Mouse (Mus musculus): ENCODE measurements around the gene Ostm1. TPM values are rescaled to one million over a fixed set of nuclear protein-coding genes. Genes with fewer than 3 reads are reported as not detected.

Gene Ostm1
- total RNA-seq, 1 experiment from 2014 or later: 30.3 TPM

DNA sequence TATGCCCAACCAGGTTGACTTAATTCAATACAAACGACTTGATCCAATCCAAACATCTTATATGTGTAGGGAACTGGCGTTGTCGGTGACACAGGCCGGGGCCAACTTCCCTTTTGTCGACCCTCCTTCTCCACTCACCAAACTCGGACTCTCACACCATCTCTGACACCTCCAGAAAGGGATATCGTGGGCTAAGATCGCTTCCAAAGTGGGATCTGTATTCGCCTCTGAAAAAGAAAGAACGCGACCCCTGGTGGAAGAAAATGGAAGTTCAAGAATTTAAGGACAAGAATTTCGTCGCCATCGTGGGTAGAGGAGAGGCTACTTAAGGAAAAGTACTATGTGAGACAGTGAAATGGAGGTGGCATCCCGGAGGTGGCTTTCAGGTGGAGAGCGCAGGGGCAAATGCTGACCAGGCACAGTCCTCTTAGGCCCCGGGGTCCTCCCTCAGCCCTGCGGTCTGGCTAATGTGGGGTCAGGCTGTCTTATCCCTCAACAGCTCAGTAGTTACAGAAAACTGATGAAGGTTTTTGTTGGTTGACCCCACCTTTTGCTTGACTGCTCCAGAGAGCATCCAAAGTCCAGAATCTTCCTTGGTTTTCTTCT is 53.7 kb downstream of the Ostm1 start:
- 0 out of 4 replicates have a peak, but pooled peaks of 1 of the 2 experiments have one; percentile 13 for ATAC-seq (replicated peaks in 1 of 2; ENCODE audit: insufficient read depth in 1 of 2, low FRiP score in 2 of 2, low TSS enrichment in 1 of 2, low read depth in 1 of 2, poor library complexity in 2 of 2, severe bottlenecking in 2 of 2)

DNA sequence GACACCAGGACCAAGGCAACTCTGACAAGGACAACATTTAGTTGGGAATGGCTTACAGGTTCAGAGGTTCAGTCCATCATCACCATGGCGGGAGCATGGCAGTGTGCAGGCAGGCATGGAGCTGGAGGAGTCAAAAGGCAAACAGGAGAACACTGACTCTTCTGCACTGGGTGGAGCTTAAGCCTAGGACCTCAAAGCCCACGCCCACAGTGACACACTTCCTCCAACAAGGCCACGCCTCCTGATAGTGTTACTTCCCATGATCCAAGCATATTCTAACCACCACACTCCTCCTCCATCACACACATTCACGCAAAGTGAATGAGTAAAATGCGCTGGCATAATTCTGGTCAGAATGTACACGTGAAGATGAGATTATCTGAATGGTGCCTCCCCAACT is 56.2 kb downstream of the Ostm1 start:
- no peak for ATAC-seq (replicated peaks in 1 of 2; ENCODE audit: insufficient read depth in 1 of 2, low FRiP score in 2 of 2, low TSS enrichment in 1 of 2, low read depth in 1 of 2, poor library complexity in 2 of 2, severe bottlenecking in 2 of 2)

DNA sequence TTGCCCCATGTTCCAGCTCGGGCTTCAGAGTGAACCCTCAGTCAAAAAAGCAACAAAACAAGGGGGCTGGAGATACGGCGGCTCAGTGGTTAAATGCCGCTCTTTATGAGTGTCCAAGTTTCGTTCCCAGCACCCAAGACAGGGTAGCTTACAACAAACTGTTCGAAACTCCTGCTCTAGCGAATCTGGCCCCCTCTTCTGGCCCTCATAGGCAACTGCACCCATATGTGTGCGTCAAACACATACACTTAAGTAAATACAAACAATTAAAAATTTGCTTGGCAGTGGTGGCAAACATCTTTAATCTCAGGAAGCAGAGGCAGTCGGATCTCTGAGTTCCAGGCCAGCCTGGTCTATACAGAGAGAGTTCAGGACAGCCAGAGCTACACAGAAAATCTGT is 60.0 kb downstream of the Ostm1 start:
- ATAC-seq (replicated peaks in 1 of 2; ENCODE audit: insufficient read depth in 1 of 2, low FRiP score in 2 of 2, low TSS enrichment in 1 of 2, low read depth in 1 of 2, poor library complexity in 2 of 2, severe bottlenecking in 2 of 2): no peak

DNA sequence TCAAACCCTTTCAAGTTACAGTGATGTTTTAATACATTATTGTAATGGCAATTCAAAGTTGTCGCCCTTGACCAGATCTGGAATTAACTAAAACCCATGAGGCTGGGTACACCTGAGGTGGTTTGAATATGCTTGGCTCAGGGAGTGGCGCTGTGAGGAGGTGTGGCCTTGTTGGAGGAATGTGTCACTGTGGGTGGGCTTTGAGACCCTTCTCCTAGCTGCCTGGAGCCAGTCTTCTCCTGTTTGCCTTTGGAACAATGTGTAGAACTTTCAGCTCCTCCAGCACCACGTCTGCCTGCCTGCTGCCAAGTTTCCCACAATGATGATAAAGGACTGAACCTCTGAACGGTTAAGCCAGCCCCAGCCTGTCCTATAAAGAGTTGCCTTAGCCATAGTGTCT is 62.7 kb downstream of the Ostm1 start:
- no peak for ATAC-seq (replicated peaks in 1 of 2; ENCODE audit: insufficient read depth in 1 of 2, low FRiP score in 2 of 2, low TSS enrichment in 1 of 2, low read depth in 1 of 2, poor library complexity in 2 of 2, severe bottlenecking in 2 of 2)

DNA sequence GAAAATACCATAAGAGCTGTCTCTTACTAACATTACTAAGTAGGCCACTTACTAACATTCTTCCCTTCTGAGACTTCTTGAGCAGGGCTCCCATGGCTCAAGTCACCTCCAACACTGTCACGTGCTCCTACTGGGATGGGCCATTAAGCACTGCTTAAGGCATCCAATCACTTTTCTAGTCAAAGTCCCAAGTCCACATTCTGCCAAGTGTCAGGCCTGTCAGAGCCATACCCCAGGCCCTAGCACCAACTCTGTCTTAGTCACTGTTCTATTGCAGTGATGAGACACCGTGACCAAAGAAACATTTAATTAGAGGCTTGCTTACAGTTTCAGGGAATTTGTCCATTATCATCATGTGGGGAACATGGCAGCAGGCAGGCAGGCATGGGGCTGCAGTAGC is 78.3 kb downstream of the Ostm1 start:
- ATAC-seq (replicated peaks in 1 of 2; ENCODE audit: insufficient read depth in 1 of 2, low FRiP score in 2 of 2, low TSS enrichment in 1 of 2, low read depth in 1 of 2, poor library complexity in 2 of 2, severe bottlenecking in 2 of 2): no peak

DNA sequence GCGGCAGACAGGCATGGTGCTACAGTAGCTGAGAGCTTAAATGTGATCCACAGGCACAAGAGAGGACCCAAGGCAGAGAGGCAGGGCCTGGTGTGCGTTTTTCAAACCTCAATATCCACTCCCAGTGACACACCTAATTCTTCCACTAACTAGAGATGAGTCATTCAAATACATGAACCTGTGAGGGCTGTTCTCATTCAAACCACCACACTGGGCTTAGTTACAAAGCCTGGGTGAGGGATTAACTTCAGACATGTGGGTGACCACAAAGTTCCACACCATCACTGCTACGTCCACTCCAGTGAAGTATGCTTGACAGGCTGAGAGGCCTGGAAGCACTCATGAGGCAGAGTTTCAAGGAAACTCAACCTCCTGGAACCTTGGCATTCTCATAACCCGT is 86.3 kb downstream of the Ostm1 start:
- ATAC-seq (replicated peaks in 1 of 2; ENCODE audit: insufficient read depth in 1 of 2, low FRiP score in 2 of 2, low TSS enrichment in 1 of 2, low read depth in 1 of 2, poor library complexity in 2 of 2, severe bottlenecking in 2 of 2): no peak

DNA sequence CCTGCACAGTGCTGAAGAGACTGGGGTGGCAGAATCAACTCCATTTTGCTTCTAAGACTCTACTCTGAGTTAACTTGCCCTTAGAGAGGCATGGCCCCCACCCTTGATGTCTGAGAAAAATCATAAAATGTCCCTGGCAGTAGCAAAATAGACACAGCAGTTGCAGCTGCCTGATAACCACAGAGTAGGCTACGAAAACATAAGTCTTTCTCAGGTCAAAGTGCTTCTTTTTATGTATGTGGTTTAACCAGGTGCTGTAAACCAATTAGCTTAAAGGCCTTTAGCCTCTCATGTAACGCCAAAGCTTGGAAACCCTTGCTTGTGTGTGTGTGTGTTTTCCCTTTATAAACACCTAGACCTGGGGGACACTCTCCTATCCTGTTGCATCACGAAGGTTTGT is 89.2 kb downstream of the Ostm1 start:
- no peak for ATAC-seq (replicated peaks in 1 of 2; ENCODE audit: insufficient read depth in 1 of 2, low FRiP score in 2 of 2, low TSS enrichment in 1 of 2, low read depth in 1 of 2, poor library complexity in 2 of 2, severe bottlenecking in 2 of 2)

DNA sequence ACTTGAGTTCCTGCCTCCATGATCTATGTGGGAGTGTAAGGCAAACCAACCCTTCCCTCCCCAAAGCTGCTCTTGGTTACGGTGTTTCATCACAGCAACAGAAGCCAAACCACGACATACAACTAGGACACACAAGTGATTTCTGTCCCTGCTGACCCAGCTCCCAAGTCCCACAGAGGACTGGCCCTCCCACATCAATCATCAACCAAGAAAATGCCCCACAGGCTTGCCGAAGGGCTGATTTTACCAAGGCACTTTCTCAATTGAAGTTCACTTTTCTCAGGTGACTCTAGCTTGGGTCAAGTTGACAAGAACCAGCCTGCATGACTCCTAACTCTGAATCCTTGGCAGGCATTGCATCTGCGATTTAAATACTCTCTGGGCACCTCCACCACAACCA is 91.9 kb downstream of the Ostm1 start:
- ATAC-seq (replicated peaks in 1 of 2; ENCODE audit: insufficient read depth in 1 of 2, low FRiP score in 2 of 2, low TSS enrichment in 1 of 2, low read depth in 1 of 2, poor library complexity in 2 of 2, severe bottlenecking in 2 of 2): no peak

DNA sequence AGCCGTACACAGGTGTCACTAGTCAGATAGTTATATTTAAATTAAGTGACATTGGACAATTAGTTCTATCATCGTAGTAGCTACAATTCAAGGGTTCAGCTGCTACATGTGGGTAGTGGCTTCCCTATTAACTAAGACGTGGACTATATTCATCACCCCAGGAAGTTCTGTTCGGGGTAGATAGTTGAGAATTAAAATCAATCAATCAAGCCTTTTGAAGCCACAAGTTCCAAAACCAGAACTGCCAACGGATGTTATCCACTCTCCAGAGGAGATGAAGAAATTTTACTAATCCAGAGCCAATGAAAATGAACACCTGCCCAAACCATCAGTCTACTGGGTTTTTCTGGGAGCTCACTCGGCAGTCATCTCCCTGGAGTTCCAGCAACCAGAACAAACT is 94.7 kb downstream of the Ostm1 start:
- ATAC-seq (replicated peaks in 1 of 2; ENCODE audit: insufficient read depth in 1 of 2, low FRiP score in 2 of 2, low TSS enrichment in 1 of 2, low read depth in 1 of 2, poor library complexity in 2 of 2, severe bottlenecking in 2 of 2): peak; percentile 13 to 30; a peak in 2 of 4 replicates

DNA sequence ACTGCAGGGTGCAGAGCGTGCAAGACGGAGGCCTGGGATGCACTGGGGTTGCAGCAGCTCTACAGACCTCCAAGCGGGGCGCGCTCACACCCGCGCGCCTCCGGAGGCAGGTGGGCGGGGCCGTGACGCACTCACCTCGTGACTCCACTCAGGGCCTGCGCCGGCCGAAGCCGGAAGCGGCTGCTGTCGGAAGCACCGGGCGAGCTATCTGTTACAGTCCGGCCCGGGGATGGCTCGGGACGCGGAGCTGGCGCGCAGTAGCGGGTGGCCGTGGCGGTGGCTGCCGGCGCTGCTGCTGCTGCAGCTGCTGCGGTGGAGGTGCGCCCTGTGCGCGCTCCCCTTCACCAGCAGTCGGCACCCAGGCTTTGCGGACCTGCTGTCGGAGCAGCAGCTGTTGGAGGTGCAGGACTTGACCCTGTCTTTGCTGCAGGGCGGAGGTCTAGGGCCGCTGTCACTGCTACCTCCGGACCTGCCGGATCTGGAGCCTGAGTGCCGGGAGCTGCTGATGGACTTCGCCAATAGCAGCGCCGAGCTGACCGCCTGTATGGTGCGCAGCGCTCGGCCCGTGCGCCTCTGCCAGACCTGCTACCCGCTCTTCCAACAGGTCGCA is 95.2 kb downstream of the Ostm1 start:
- peak; percentile 83 to 92 for ATAC-seq (replicated peaks in 1 of 2; ENCODE audit: insufficient read depth in 1 of 2, low FRiP score in 2 of 2, low TSS enrichment in 1 of 2, low read depth in 1 of 2, poor library complexity in 2 of 2, severe bottlenecking in 2 of 2)

DNA sequence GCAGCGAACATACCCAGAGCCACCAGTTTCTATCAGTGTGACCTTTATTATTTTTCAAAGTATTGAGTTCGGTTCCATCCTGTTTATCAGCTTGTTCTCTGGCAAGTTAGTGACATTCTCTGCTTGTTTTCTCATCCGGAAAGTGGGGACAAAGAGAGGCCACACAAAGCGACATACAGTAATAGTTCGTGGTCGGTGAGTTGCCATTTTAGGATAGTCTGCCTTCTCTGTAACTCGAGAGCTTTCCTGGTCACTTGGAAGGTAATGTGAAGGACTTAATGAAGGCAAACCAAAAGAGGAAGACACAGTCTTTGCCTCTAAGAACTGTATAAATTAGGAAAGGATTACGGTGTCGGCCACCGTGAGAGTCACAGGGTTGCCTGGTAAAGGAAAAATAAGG is 96.0 kb downstream of the Ostm1 start:
- ATAC-seq (replicated peaks in 1 of 2; ENCODE audit: insufficient read depth in 1 of 2, low FRiP score in 2 of 2, low TSS enrichment in 1 of 2, low read depth in 1 of 2, poor library complexity in 2 of 2, severe bottlenecking in 2 of 2): no peak

DNA sequence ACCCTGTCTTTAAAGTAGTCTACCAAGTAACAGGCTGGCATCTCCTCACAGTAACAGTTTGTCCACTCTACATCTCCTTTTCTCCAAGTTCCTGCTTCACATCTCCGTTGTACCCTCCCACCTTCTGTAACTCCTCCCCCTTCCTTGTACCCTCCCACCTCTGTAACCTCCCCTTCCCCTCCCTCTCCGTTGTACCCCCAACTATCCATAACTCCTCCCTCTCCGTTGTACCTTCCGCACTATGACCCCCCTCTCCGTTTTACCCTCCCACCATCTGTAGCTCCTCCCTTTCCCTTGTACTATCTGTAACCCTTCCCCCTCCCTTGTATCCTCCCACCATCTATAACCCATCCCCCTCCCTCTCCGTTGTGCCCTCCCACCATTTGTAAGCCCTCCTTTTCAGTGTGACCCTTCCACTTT is 97.0 kb downstream of the Ostm1 start:
- peak; percentile 30; a peak in 1 of 4 replicates for ATAC-seq (replicated peaks in 1 of 2; ENCODE audit: insufficient read depth in 1 of 2, low FRiP score in 2 of 2, low TSS enrichment in 1 of 2, low read depth in 1 of 2, poor library complexity in 2 of 2, severe bottlenecking in 2 of 2)

DNA sequence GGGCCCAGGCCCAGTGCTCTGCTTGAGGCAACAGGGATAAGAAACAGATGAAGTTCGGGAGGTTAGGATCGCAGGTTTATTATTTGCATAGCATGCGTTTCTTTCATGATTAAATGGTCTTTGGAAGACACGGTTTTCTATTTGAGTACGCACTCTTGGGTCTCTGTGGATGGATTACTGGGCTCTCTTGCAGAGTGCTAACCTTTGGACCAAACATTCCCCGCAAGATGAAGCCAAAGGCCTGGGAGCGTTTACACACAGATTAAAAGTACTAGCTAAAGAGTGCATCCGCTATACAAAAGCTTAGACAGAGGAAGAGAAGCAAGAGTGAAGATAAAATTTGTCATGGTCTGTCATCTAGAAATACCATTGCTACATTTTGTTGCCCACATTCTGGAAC is 98.8 kb downstream of the Ostm1 start:
- ATAC-seq (replicated peaks in 1 of 2; ENCODE audit: insufficient read depth in 1 of 2, low FRiP score in 2 of 2, low TSS enrichment in 1 of 2, low read depth in 1 of 2, poor library complexity in 2 of 2, severe bottlenecking in 2 of 2): no peak

DNA sequence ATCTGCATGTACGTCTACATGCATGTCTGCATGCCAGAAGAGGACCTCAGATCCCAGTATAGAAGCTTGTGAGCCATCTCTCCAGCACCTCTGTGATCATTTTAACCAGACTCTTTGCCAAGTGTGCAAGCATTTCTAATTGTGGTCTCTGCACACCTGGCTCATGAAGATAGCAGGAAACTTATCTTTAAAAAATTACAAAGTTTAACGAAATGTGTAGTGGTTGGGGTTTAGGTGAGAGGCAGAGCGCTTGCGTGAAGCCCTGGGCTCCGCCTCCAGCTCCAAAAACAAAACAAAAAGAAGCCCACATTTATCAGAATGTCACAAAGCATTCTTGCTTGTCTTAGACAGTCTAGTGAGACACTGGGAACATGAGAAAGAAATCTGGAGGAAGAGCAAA is 104.3 kb downstream of the Ostm1 start:
- no peak for ATAC-seq (replicated peaks in 1 of 2; ENCODE audit: insufficient read depth in 1 of 2, low FRiP score in 2 of 2, low TSS enrichment in 1 of 2, low read depth in 1 of 2, poor library complexity in 2 of 2, severe bottlenecking in 2 of 2)

DNA sequence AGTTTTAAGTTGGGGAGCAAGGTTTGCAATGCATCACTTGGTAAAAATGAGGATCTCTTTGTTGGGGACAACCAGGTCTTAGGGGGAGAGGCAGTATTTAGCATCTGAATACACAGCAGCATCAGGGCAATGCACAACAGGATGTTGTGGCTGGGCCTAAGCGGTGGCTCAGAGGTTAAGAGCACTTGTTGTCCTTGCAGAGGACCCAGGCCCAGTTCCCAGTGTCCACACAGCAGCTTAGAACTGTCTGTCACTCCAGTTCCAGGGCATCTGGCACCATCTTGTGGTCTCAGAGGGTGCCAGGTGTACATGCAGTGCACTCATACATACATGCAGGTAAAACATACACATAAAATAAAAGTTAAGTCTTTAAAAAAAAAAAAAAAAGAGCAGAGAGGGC is 106.1 kb downstream of the Ostm1 start:
- ATAC-seq (replicated peaks in 1 of 2; ENCODE audit: insufficient read depth in 1 of 2, low FRiP score in 2 of 2, low TSS enrichment in 1 of 2, low read depth in 1 of 2, poor library complexity in 2 of 2, severe bottlenecking in 2 of 2): no peak

DNA sequence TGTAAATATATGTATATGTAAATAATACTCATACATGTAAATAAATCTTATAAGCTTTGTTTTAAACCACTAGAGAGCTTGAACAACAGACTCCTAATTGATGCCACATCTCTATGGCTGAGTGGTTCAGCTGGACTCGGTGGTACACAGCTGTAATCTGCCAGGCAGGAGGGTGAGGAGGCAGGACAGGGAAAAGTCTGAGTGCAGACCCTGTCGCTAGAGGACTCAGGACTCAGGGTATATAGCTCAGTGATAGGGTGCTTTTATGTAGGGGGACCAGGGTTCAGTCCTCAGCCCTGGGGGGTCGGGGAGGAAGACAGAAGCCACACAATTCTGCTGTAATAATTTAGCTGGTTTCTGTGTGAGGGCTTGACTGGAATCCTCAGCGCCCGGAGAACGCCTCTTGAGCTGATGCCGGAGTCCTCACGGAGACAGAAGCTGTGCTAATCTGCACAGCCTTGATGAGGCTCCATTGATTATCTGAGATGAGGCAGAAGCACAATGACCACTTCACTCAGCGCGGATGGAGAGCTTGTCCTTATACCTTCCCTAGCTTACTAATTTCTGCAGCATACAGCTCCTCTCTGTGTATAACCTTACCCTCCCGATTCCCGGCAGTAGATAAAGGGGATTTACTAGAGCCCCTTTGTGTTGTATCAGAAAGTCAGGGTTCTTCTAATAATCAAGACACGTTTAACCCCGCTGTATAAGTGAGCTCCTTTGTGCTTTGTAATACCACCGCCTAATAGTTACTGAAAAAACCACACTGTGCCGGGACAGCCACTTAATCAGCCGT is 106.8 kb downstream of the Ostm1 start:
- ATAC-seq (replicated peaks in 1 of 2; ENCODE audit: insufficient read depth in 1 of 2, low FRiP score in 2 of 2, low TSS enrichment in 1 of 2, low read depth in 1 of 2, poor library complexity in 2 of 2, severe bottlenecking in 2 of 2): no peak

DNA sequence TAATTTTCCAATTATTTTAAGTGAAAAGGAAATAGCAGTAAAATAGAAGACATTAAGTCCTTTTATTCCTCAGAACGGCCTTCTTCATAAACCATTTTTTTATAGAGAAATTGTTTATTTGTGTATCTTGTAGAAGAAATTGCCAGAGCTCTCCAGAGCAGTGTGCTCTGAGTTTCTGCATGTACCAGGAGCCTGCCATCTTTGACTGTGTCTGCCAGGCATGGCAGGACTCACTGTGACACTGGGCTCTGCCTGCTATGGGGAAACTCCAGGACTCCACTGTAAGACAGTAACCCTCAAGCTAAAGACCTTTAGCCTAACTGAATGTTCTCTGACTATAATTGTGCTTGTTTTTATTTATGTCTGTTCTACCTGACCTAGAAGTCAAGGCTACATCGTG is 107.4 kb downstream of the Ostm1 start:
- ATAC-seq (replicated peaks in 1 of 2; ENCODE audit: insufficient read depth in 1 of 2, low FRiP score in 2 of 2, low TSS enrichment in 1 of 2, low read depth in 1 of 2, poor library complexity in 2 of 2, severe bottlenecking in 2 of 2): no peak

DNA sequence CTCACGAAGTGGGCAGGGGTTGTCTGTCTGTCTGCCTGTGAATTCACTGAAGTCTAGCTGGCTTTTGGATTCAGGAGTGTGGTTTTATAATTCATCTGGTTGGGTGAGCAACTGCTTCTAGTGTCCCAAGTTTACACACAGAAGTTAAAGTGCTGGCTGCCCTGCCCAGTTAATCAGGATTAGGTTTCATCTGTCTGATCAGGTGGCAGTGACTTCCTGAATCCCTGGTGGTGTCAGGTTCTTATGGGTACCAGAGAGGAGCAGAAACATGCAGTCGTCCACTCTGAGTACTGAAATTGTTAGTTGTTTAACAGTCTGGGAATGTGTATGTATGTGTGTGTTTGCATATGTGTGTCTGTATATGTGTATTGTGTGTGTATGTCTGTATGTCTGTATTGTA is 108.5 kb downstream of the Ostm1 start:
- no peak for ATAC-seq (replicated peaks in 1 of 2; ENCODE audit: insufficient read depth in 1 of 2, low FRiP score in 2 of 2, low TSS enrichment in 1 of 2, low read depth in 1 of 2, poor library complexity in 2 of 2, severe bottlenecking in 2 of 2)

DNA sequence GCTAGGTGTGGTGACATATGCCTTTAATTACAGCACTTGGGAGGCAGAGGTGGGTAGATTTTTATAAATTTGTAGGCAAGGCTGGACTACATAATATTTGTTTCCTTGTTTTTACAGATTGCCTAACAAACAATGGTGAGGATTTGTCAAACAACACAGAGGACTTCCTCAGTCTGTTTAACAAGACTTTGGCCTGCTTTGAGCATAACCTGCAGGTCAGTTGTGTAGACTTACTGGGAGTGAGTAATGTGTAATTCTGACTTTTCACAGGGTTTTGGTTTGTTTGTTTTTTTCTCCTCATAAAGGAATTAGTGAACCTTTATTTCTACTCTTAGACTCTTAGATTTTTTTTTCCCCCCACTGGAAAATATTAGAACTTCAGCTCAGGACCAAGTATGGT is 109.2 kb downstream of the Ostm1 start:
- no peak for ATAC-seq (replicated peaks in 1 of 2; ENCODE audit: insufficient read depth in 1 of 2, low FRiP score in 2 of 2, low TSS enrichment in 1 of 2, low read depth in 1 of 2, poor library complexity in 2 of 2, severe bottlenecking in 2 of 2)

All from hematopoietic stem cell, adult 5-6 weeks (primary cell).